Mouse (Mus musculus): ENCODE results near the gene Gm49373.

Gene Gm49373

GRCm38 (mm10) chr9:21073044-21073840 lies at the start of gene Gm49373, which contains the start of gene Fdx1l:
TSS of gene Gm49373 (minus strand) at chr9:21073096.
TSS of gene Fdx1l (minus strand) at chr9:21073614.
- peak; percentile 86 for DNase-seq (ENCODE audit: low read depth, low spot score)

- DNase-seq (ENCODE audit: low read depth, low spot score): no peak
Observed at GRCm38 (mm10) chr9:21121483-21121882, 48.6 kb upstream of the Gm49373 start.

- no peak for DNase-seq (ENCODE audit: low read depth, low spot score)
Observed at GRCm38 (mm10) chr9:21117073-21117472, 44.2 kb upstream of the Gm49373 start.

- no peak for DNase-seq (ENCODE audit: low read depth, low spot score)
Observed at GRCm38 (mm10) chr9:21115105-21115504, 42.2 kb upstream of the Gm49373 start.

- no peak for DNase-seq (ENCODE audit: low read depth, low spot score)
Observed at GRCm38 (mm10) chr9:21114190-21114589, 41.3 kb upstream of the Gm49373 start.

- no peak for DNase-seq (ENCODE audit: low read depth, low spot score)
Observed at GRCm38 (mm10) chr9:21113751-21114150, 40.9 kb upstream of the Gm49373 start.

GRCm38 (mm10) chr9:21107607-21108237 lies 34.8 kb upstream of the Gm49373 start:
- DNase-seq (ENCODE audit: low read depth, low spot score): no peak

- DNase-seq (ENCODE audit: low read depth, low spot score): no peak
Observed at GRCm38 (mm10) chr9:21105760-21106564, 33.1 kb upstream of the Gm49373 start.

- no peak for DNase-seq (ENCODE audit: low read depth, low spot score)
Observed at GRCm38 (mm10) chr9:21104814-21105213, 31.9 kb upstream of the Gm49373 start.

GRCm38 (mm10) chr9:21102076-21102475 lies 29.2 kb upstream of the Gm49373 start:
- DNase-seq (ENCODE audit: low read depth, low spot score): no peak

GRCm38 (mm10) chr9:21100447-21101161 lies 27.7 kb upstream of the Gm49373 start:
- DNase-seq (ENCODE audit: low read depth, low spot score): no peak

- DNase-seq (ENCODE audit: low read depth, low spot score): no peak
Observed at GRCm38 (mm10) chr9:21097793-21098192, 24.9 kb upstream of the Gm49373 start.

GRCm38 (mm10) chr9:21095958-21096357 lies 23.1 kb upstream of the Gm49373 start:
- DNase-seq (ENCODE audit: low read depth, low spot score): no peak

- no peak for DNase-seq (ENCODE audit: low read depth, low spot score)
Observed at GRCm38 (mm10) chr9:21093423-21093822, 20.5 kb upstream of the Gm49373 start.

- peak; percentile 96 for DNase-seq (ENCODE audit: low read depth, low spot score)
Observed at GRCm38 (mm10) chr9:21091707-21092320, 18.9 kb upstream of the Gm49373 start, which contains the start of the genes Gm38431 and Raver1. TSS of gene Gm38431 (minus strand) at chr9:21091997. TSS of gene Raver1 (minus strand) at chr9:21092008.

- DNase-seq (ENCODE audit: low read depth, low spot score): no peak
Observed at GRCm38 (mm10) chr9:21090972-21091706, 18.2 kb upstream of the Gm49373 start.

- DNase-seq (ENCODE audit: low read depth, low spot score): no peak
Observed at GRCm38 (mm10) chr9:21090537-21090936, 17.6 kb upstream of the Gm49373 start.

- DNase-seq (ENCODE audit: low read depth, low spot score): no peak
Observed at GRCm38 (mm10) chr9:21083324-21083723, 10.4 kb upstream of the Gm49373 start.

GRCm38 (mm10) chr9:21081127-21081526 lies 8.2 kb upstream of the Gm49373 start:
- no peak for DNase-seq (ENCODE audit: low read depth, low spot score)

- DNase-seq (ENCODE audit: low read depth, low spot score): no peak
Observed at GRCm38 (mm10) chr9:21075625-21076024, 2.7 kb upstream of the Gm49373 start.

Measured in forelimb bud, embryonic 11.5 days (tissue).